Mouse (Mus musculus): ENCODE results near the gene Usp49. TPM values are rescaled to one million over a fixed set of nuclear protein-coding genes. Genes with fewer than 3 reads are reported as not detected.

Gene Usp49
- polyA plus RNA-seq, 1 experiment from 2014 or later = 3.3 TPM

GRCm38 (mm10) chr17:47715037-47715436 lies 84.5 kb downstream of the Usp49 start:
- H3K4me2 ChIP-seq = no peak overlapping the region
- H3K4me3 ChIP-seq = no peak overlapping the region
- H3K27ac ChIP-seq (replicated peaks) = no peak overlapping the region
- ATAC-seq (ENCODE audit: extremely low read depth, insufficient number of reproducible peaks, low FRiP score, low TSS enrichment) = no peak
- peaks cover 12% of the 10 kb centered on the region for H3K4me1 ChIP-seq
- H3K27me3 ChIP-seq (replicated peaks) = peaks cover 3% of the 10 kb centered on the region; the same call in 1 of the 2 replicates
- 51% methylated on average over 3 of the region's 3 CpGs for WGBS
- H3K36me3 ChIP-seq = no peaks in the 10 kb centered on the region
- H3K9ac ChIP-seq = no peak overlapping the region
- no peaks in the 10 kb centered on the region for H3K9me3 ChIP-seq

DNA sequence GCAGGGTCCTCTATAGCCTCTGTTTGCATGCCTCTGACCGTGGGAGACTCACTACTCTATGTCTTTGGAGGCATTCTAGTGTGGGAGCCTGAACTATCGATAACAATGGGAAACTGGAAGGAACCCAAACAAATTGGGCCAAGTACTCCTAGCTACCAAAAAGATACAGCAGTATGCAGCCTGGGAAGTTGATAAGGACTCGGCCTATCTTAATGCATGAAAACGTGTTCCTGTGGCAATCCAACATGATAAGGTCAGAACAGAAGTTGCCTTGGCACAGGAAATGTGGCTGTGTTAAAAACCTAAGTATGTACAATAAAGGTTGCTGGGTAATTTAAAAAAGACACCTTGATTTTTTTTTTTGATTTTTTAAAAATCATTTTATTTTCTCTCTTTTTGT lies 90.7 kb downstream of the Usp49 start:
- WGBS = 36% methylated on average over 4 of the region's 4 CpGs
- no peaks in the 10 kb centered on the region for H3K9me3 ChIP-seq
- H3K4me1 ChIP-seq = peaks cover 13% of the 10 kb centered on the region
- no peak overlapping the region for H3K4me3 ChIP-seq
- no peak overlapping the region for H3K4me2 ChIP-seq
- H3K27me3 ChIP-seq (replicated peaks) = peaks cover 13% of the 10 kb centered on the region
- no peaks in the 10 kb centered on the region for H3K36me3 ChIP-seq
- no peak for ATAC-seq (ENCODE audit: extremely low read depth, insufficient number of reproducible peaks, low FRiP score, low TSS enrichment)
- H3K9ac ChIP-seq = no peak overlapping the region
- H3K27ac ChIP-seq (replicated peaks) = no peak overlapping the region

- Histone ChIP-seq H3K27ac (replicated peaks) (no peak within 1 kb of the TSS), H3K4me3 (no peak within 1 kb of the TSS), H3K9me3 (no peaks in the 10 kb centered on the region), H3K27me3 (replicated peaks) (peaks cover 22% of the 10 kb centered on the region), H3K4me2 (no peak within 1 kb of the TSS), H3K4me1 (0 out of 2 replicates have a peak, but pooled peaks cover 6% of the 10 kb centered on the region), H3K9ac (no peak within 1 kb of the TSS), H3K36me3 (no peaks in the 10 kb centered on the region)
- no peak for ATAC-seq (ENCODE audit: extremely low read depth, insufficient number of reproducible peaks, low FRiP score, low TSS enrichment)
- WGBS = 65% methylated on average over 11 of the region's 11 CpGs
Observed at GRCm38 (mm10) chr17:47726566-47726965, 96.1 kb downstream of the Usp49 start, which contains the start of gene Pgc. Pgc (plus strand) TSS chr17:47726842.

DNA sequence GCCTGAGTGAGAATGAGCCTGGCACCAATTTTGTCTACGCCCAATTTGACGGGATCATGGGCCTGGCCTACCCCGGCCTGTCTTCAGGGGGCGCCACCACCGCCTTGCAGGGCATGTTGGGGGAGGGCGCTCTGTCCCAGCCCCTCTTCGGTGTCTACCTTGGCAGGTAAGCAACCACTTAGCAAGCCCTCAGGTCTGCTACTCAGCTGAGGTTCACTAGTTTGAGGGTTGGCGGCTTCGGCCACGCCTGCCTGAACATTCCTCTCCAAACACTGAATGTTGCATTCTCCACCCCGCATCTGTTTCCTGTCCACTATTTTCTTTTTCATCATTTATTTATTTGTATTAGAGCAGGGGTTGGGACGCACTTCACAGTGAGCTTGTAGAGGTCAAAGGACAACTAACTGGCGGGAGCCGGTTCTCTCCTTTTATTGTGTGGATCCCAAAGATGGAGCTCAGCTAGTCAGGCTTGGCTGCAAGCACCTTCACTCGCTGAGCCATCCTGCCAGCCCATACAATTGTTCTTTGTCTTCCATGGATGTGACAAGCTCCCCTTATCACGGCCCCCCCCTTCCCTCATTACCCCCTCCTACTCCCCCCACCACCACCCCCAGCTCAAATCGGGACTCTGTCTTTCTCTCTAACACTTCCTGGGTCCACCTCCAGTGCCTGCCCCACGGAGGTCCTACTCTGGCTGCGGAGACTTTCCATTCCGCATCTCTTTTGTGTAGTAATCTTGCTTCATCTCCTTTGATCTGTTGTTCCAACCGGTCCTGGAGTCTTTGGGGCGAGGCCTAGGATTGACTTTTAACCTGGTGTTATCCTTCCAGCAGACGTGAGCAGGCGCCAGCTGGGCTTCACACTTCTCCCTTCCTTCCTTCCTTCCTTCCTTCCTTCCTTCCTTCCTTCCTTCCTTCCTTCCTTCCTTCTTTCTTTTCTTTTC lies 100.4 kb downstream of the Usp49 start:
- H3K4me1 ChIP-seq = no peaks in the 10 kb centered on the region
- no peak for ATAC-seq (ENCODE audit: extremely low read depth, insufficient number of reproducible peaks, low FRiP score, low TSS enrichment)

DNA sequence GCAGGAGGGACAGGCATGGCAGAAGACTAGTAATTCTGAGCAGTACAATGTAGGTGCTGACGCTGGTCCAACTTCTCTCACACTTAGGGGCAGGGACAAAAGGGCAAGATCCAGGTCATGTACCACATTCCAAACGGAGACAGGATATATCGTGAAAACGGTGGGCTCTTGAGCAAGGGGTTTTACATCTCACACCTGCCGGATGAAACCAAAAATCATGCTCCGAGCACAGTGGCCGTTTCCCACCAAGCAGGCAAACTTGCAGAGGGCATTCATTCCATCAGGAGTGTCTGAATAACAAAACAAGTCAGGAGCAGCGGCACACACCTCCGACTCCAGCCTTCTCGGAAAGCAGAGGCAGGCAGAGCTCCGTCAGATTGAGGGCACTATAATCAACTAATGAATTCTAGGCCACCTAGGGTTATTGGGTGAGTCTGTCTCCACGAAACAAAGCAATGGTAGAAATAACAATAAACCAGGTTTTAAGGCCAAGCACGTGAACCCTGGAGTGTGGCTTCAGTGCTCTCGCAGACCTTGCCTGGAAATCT lies 105.1 kb downstream of the Usp49 start:
- Histone ChIP-seq H3K27me3 (replicated peaks) (no peaks in the 10 kb centered on the region), H3K4me1 (peaks cover 22% of the 10 kb centered on the region), H3K4me2 (no peak overlapping the region), H3K27ac (replicated peaks) (no peak overlapping the region), H3K4me3 (no peak overlapping the region), H3K36me3 (no peaks in the 10 kb centered on the region), H3K9ac (no peak overlapping the region), H3K9me3 (no peaks in the 10 kb centered on the region)
- ATAC-seq (ENCODE audit: extremely low read depth, insufficient number of reproducible peaks, low FRiP score, low TSS enrichment) = no peak
- WGBS = 66% methylated on average over 14 of the region's 14 CpGs

More for the DNA sequence above, 100.4 kb downstream of the Usp49 start:
- Histone ChIP-seq H3K4me2 (no peak overlapping the region), H3K27ac (replicated peaks) (no peak overlapping the region), H3K4me3 (no peak overlapping the region), H3K36me3 (no peaks in the 10 kb centered on the region), H3K9me3 (no peaks in the 10 kb centered on the region), H3K9ac (no peak overlapping the region), H3K27me3 (replicated peaks) (peaks cover 15% of the 10 kb centered on the region)
- 53% methylated on average over 24 of the region's 24 CpGs for WGBS

Other genes starting within 250 kb of the Usp49 start
- gene Guca1b, start 245.3 kb upstream of the Usp49 start, polyA plus RNA-seq (2015; fragmentation: Nextera tagmentation; extraction: Ambion mirVana) = 1.2 and 1.4 TPM in 2 replicates
- gene Guca1a, start 230.1 kb upstream of the Usp49 start, polyA plus RNA-seq (2015; fragmentation: Nextera tagmentation; extraction: Ambion mirVana) = 2.1 and 2.8 TPM in 2 replicates
- 0.82 and 1.2 TPM in 2 replicates for gene AI661453, start 194.1 kb upstream of the Usp49 start, polyA plus RNA-seq (2015; fragmentation: Nextera tagmentation; extraction: Ambion mirVana)
- 0.66 and 0.99 TPM in 2 replicates for gene 1700001C19Rik, start 193.3 kb upstream of the Usp49 start, polyA plus RNA-seq (2015; fragmentation: Nextera tagmentation; extraction: Ambion mirVana)
- gene Taf8, start 128.4 kb upstream of the Usp49 start, polyA plus RNA-seq (2015; fragmentation: Nextera tagmentation; extraction: Ambion mirVana) = 18.4 and 19.4 TPM in 2 replicates
- gene Ccnd3, start 125.6 kb upstream of the Usp49 start, polyA plus RNA-seq (2015; fragmentation: Nextera tagmentation; extraction: Ambion mirVana) = 451 and 478 TPM in 2 replicates
- gene Bysl, start 19.2 kb upstream of the Usp49 start, polyA plus RNA-seq (2015; fragmentation: Nextera tagmentation; extraction: Ambion mirVana) = 24.1 and 24.8 TPM in 2 replicates
- gene Med20, start 19.1 kb upstream of the Usp49 start, polyA plus RNA-seq (2015; fragmentation: Nextera tagmentation; extraction: Ambion mirVana) = 25.1 and 27.5 TPM in 2 replicates
- gene Gm20517, start 19.1 kb upstream of the Usp49 start, polyA plus RNA-seq (2015; fragmentation: Nextera tagmentation; extraction: Ambion mirVana) = 1.2 and 2.1 TPM in 2 replicates
- gene Tomm6, start 57.7 kb downstream of the Usp49 start, polyA plus RNA-seq (2015; fragmentation: Nextera tagmentation; extraction: Ambion mirVana) = 308 and 313 TPM in 2 replicates
- 3.2 and 4.1 TPM in 2 replicates for gene Frs3, start 58.3 kb downstream of the Usp49 start, polyA plus RNA-seq (2015; fragmentation: Nextera tagmentation; extraction: Ambion mirVana)
- gene Gm21981, start 63.8 kb downstream of the Usp49 start, polyA plus RNA-seq (2015; fragmentation: Nextera tagmentation; extraction: Ambion mirVana) = 0.15 and 0.27 TPM in 2 replicates
- gene Prickle4, start 64.0 kb downstream of the Usp49 start, polyA plus RNA-seq (2015; fragmentation: Nextera tagmentation; extraction: Ambion mirVana) = 0.43 and 0.78 TPM in 2 replicates
- gene Pgc, start 96.2 kb downstream of the Usp49 start, polyA plus RNA-seq (2015; fragmentation: Nextera tagmentation; extraction: Ambion mirVana) = 0.17 and 0.24 TPM in 2 replicates
- gene Tfeb, start 106.3 kb downstream of the Usp49 start, polyA plus RNA-seq (2015; fragmentation: Nextera tagmentation; extraction: Ambion mirVana) = 21.1 and 22.4 TPM in 2 replicates
- 11.9 and 12.5 TPM in 2 replicates for gene Mdfi, start 204.0 kb downstream of the Usp49 start, polyA plus RNA-seq (2015; fragmentation: Nextera tagmentation; extraction: Ambion mirVana)